8 mouse cellular contexts compared by ENCODE assay signal in the genomic region with DNA sequence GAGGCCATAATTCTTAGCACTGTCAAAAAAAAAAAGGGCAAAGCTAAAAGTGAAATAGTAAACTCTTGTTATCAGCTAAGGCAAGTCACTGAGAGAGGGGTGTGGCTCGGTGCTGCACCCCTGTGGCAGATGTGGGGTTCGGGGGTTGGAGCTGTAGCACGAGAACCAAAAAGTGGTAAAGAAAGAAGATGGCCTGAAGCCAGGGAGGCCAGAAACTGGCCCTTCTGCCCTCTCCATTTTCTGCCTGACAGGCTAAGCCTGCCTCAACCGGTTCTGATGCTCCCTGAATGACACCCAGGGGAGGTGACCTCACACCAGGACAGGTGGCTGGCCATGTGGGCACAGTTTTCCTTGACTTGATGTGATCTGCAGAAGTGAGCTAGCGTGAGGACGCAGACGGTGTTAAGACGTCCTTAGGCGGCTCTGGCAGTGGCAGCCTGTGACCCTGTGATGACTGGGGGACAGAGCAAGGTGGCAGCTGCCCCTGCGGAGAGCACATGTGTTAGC. TPM values are rescaled to one million over a fixed set of nuclear protein-coding genes. Genes with fewer than 3 reads are reported as not detected.
A peak's percentile ranks its signal among the peaks of the same experiment; 100 is the strongest.
DNase-seq lines count a peak whose midpoint lies in the region; ATAC-seq and TF ChIP-seq lines count a peak whose summit lies in the region.

No protein-coding gene starts in this region.

- peak overlapping the region; percentile 29; the same call in 1 of the 2 replicates for H3K9ac ChIP-seq in intestine, embryonic 16.5 days (ENCODE audit: low read depth, low read length)
- peak overlapping the region; percentile 58 for H3K9ac ChIP-seq in liver, postnatal 0 days (replicated peaks)

- H3K36me3 ChIP-seq in intestine, embryonic 16.5 days (ENCODE audit: control insufficient read depth, insufficient read depth, low read length), result peaks cover 1% of the 10 kb centered on the region; the same call in 1 of the 2 replicates
- peaks cover 34% of the 10 kb centered on the region for H3K36me3 ChIP-seq in liver, postnatal 0 days (replicated peaks; ENCODE audit: insufficient read depth, low read length)
- H3K36me3 ChIP-seq in thymus, adult 2 months (ENCODE audit: control insufficient read depth, insufficient read depth, low read length), result peaks cover 11% of the 10 kb centered on the region; the same call in 1 of the 2 replicates

- H3K27me3 ChIP-seq in intestine, embryonic 16.5 days (replicated peaks; ENCODE audit: control insufficient read depth, insufficient read depth, low read length), result no peaks in the 10 kb centered on the region
- H3K27me3 ChIP-seq in liver, postnatal 0 days (ENCODE audit: insufficient read depth, low read length), result no peaks in the 10 kb centered on the region
- H3K27me3 ChIP-seq in thymus, adult 2 months (ENCODE audit: control insufficient read depth, insufficient read depth, low read length), result no peaks in the 10 kb centered on the region

- intact Hi-C loops in left cerebral cortex, postnatal 4 days (cut with DNase I), result no loop called here

- no peak overlapping the region for H3K4me3 ChIP-seq in intestine, embryonic 16.5 days (ENCODE audit: low read length)
- H3K4me3 ChIP-seq in liver, postnatal 0 days (ENCODE audit: low read depth, low read length), result peak overlapping the region; percentile 13; the same call in 1 of the 2 replicates
- no peak overlapping the region for H3K4me3 ChIP-seq in thymus, adult 2 months (ENCODE audit: control insufficient read depth, insufficient read depth, low read length)

- WGBS in intestine, embryonic 16.5 days, result 50% methylated on average over 10 of the region's 10 CpGs
- 30% methylated on average over 10 of the region's 10 CpGs for WGBS in liver, postnatal 0 days (ENCODE audit: insufficient replicate concordance)
- 9% methylated on average over 10 of the region's 10 CpGs for WGBS in thymus, adult 2 months

- peaks cover 36% of the 10 kb centered on the region for H3K4me1 ChIP-seq in intestine, embryonic 16.5 days (ENCODE audit: control insufficient read depth, insufficient read depth, low read length)
- peaks cover 50% of the 10 kb centered on the region for H3K4me1 ChIP-seq in liver, postnatal 0 days (ENCODE audit: insufficient read depth)
- H3K4me1 ChIP-seq in thymus, adult 2 months (replicated peaks; ENCODE audit: control insufficient read depth, insufficient read depth, low read length), result peaks cover 51% of the 10 kb centered on the region

- no peak overlapping the region for H3K4me2 ChIP-seq in intestine, embryonic 16.5 days (ENCODE audit: low read depth, low read length)
- peak overlapping the region; percentile 63 for H3K4me2 ChIP-seq in liver, postnatal 0 days (ENCODE audit: low read depth, low read length)

- DNase-seq in left cerebral cortex, postnatal 4 days, result peak; percentile 56
- DNase-seq in left cerebral cortex, adult 9 months (ENCODE audit: low spot score in 2 of 2), result no peak
- DNase-seq in embryo, embryonic 10 days (ENCODE audit: low spot score), result peak; percentile 71
- peak; percentile 71 for DNase-seq in liver, postnatal 0 days
- DNase-seq in thymus, adult 2 months, result peak; percentile 77
- no peak for DNase-seq in left cerebral cortex, adult 18-20 months (ENCODE audit: low spot score in 2 of 2)
- DNase-seq in frontal cortex, adult 2 months (ENCODE audit: extremely low spot score in 1 of 2, low spot score in 1 of 2), result no peak

- peak; percentile 45; the same call in 1 of the 2 replicates for TF ChIP-seq EP300 in liver, postnatal 0 days (IDR thresholded peaks at IDR 0.05; ENCODE audit: low read depth)

- ATAC-seq in intestine, embryonic 16.5 days, result no peak
- ATAC-seq in liver, postnatal 0 days, result peak; percentile 69

- H3K27ac ChIP-seq in intestine, embryonic 16.5 days (ENCODE audit: low read length), result peak overlapping the region; percentile 51
- peak overlapping the region; percentile 92 for H3K27ac ChIP-seq in liver, postnatal 0 days (ENCODE audit: low read depth)
- peak overlapping the region; percentile 91 for H3K27ac ChIP-seq in thymus, adult 2 months (ENCODE audit: control insufficient read depth, insufficient read depth, low read length)

- peak; percentile 77 for TF ChIP-seq CTCF in liver, postnatal 0 days (IDR thresholded peaks at IDR 0.05; ENCODE audit: low read depth)
- peak; percentile 56; the same call in 1 of the 2 replicates for TF ChIP-seq CTCF in thymus, adult 2 months (IDR thresholded peaks at IDR 0.05; ENCODE audit: borderline replicate concordance, control insufficient read depth, extremely low read depth, insufficient read depth, low read length, poor library complexity)

- no peak; the same call in 1 of the 2 replicates for TF ChIP-seq POLR2A in thymus, adult 2 months (IDR thresholded peaks at IDR 0.05; ENCODE audit: control insufficient read depth, extremely low read depth, insufficient read depth, low read length, poor library complexity)

- H3K9me3 ChIP-seq in intestine, embryonic 16.5 days (ENCODE audit: control insufficient read depth, low read length), result no peaks in the 10 kb centered on the region
- no peaks in the 10 kb centered on the region for H3K9me3 ChIP-seq in liver, postnatal 0 days (ENCODE audit: low read length)

RNA-seq across cellular contexts. Expression of gene Tpcn1, which starts 10.5 kb away (rescaled TPM):
- total RNA-seq in left cerebral cortex, postnatal 4 days (2021), result 10 to 100 TPM; 42.0 to 44.1 TPM
- 21.4 and 23.9 TPM in 2 replicates for polyA plus RNA-seq in intestine, embryonic 16.5 days (2015; fragmentation: Nextera tagmentation; extraction: Ambion mirVana)
- 16.3 and 18.6 TPM in 2 replicates for polyA plus RNA-seq in liver, postnatal 0 days (2015; fragmentation: Nextera tagmentation; extraction: Ambion mirVana)
- 203 and 208 TPM in 2 replicates for polyA plus RNA-seq in thymus, adult 2 months (2012; rRNA removed)
- 10 to 100 TPM; 34.9 to 35.8 TPM for total RNA-seq in left cerebral cortex, adult 18-20 months (2021)
- polyA plus RNA-seq in frontal cortex, adult 2 months (2012; rRNA removed), result 37.9 and 39.9 TPM in 2 replicates

RNA-seq across cellular contexts. Expression of gene Iqcd, which starts 10.8 kb away (rescaled TPM):
- under 1 TPM; 0.58 to 0.64 TPM for total RNA-seq in left cerebral cortex, postnatal 4 days (2021)
- polyA plus RNA-seq in intestine, embryonic 16.5 days (2015; fragmentation: Nextera tagmentation; extraction: Ambion mirVana), result 0.17 and 0.27 TPM in 2 replicates
- polyA plus RNA-seq in liver, postnatal 0 days (2015; fragmentation: Nextera tagmentation; extraction: Ambion mirVana), result 0.75 and 0.84 TPM in 2 replicates
- 2.8 and 3.0 TPM in 2 replicates for polyA plus RNA-seq in thymus, adult 2 months (2012; rRNA removed)
- total RNA-seq in left cerebral cortex, adult 18-20 months (2021), result 1 to 10 TPM in 1 of 2 experiments, under 1 TPM in 1; 0.70 to 1.3 TPM
- polyA plus RNA-seq in frontal cortex, adult 2 months (2012; rRNA removed), result 1.9 and 2.1 TPM in 2 replicates

RNA-seq across cellular contexts. Expression of gene Rita1, which starts 34.4 kb away (rescaled TPM):
- total RNA-seq in left cerebral cortex, postnatal 4 days (2021), result 10 to 100 TPM; 22.7 to 26.0 TPM
- 12.7 and 12.8 TPM in 2 replicates for polyA plus RNA-seq in intestine, embryonic 16.5 days (2015; fragmentation: Nextera tagmentation; extraction: Ambion mirVana)
- polyA plus RNA-seq in liver, postnatal 0 days (2015; fragmentation: Nextera tagmentation; extraction: Ambion mirVana), result 3.1 and 3.4 TPM in 2 replicates
- polyA plus RNA-seq in thymus, adult 2 months (2012; rRNA removed), result 18.8 and 20.6 TPM in 2 replicates
- total RNA-seq in left cerebral cortex, adult 18-20 months (2021), result 10 to 100 TPM; 28.7 to 31.0 TPM
- 34.8 and 36.4 TPM in 2 replicates for polyA plus RNA-seq in frontal cortex, adult 2 months (2012; rRNA removed)

RNA-seq across cellular contexts. Expression of gene Ddx54, which starts 34.6 kb away (rescaled TPM):
- 10 to 100 TPM; 52.0 to 55.4 TPM for total RNA-seq in left cerebral cortex, postnatal 4 days (2021)
- polyA plus RNA-seq in intestine, embryonic 16.5 days (2015; fragmentation: Nextera tagmentation; extraction: Ambion mirVana), result 50.8 and 51.4 TPM in 2 replicates
- 14.0 and 15.1 TPM in 2 replicates for polyA plus RNA-seq in liver, postnatal 0 days (2015; fragmentation: Nextera tagmentation; extraction: Ambion mirVana)
- 429 and 448 TPM in 2 replicates for polyA plus RNA-seq in thymus, adult 2 months (2012; rRNA removed)
- 10 to 100 TPM; 34.0 to 41.6 TPM for total RNA-seq in left cerebral cortex, adult 18-20 months (2021)
- 28.2 and 31.2 TPM in 2 replicates for polyA plus RNA-seq in frontal cortex, adult 2 months (2012; rRNA removed)

RNA-seq across cellular contexts. Expression of gene Cfap73, which starts 56.0 kb away (rescaled TPM):
- under 1 TPM in 1 of 2 experiments, not detected in 1; 0.40 TPM for total RNA-seq in left cerebral cortex, postnatal 4 days (2021)
- polyA plus RNA-seq in intestine, embryonic 16.5 days (2015; fragmentation: Nextera tagmentation; extraction: Ambion mirVana), result 0.24 TPM in 1 of 2 replicates, not detected in the other
- polyA plus RNA-seq in liver, postnatal 0 days (2015; fragmentation: Nextera tagmentation; extraction: Ambion mirVana), result not detected in 2 replicates
- 0.15 and 0.33 TPM in 2 replicates for polyA plus RNA-seq in thymus, adult 2 months (2012; rRNA removed)
- not detected for total RNA-seq in left cerebral cortex, adult 18-20 months (2021)
- 0.10 TPM in 1 of 2 replicates, not detected in the other for polyA plus RNA-seq in frontal cortex, adult 2 months (2012; rRNA removed)

Comparison
In these comparisons a context has a peak if more than half of its experiments do, and no peak if none do; other contexts are left out.
1. DNase-seq: peak in left cerebral cortex, postnatal 4 days (single experiment), embryo, embryonic 10 days (single experiment), liver, postnatal 0 days (single experiment) and thymus, adult 2 months (single experiment); none in left cerebral cortex, adult 9 months (0 of 2), left cerebral cortex, adult 18-20 months (0 of 2) and frontal cortex, adult 2 months (0 of 2).
2. Peak in every context shown above with its lines, with median percentiles within 50 percentile points of each other: H3K27ac ChIP-seq.